Mouse (Mus musculus) layer of hippocampus, adult 9-11 months (tissue): ENCODE results near the gene Gart.
A peak's percentile ranks its signal among the peaks of the same experiment; 100 is the strongest.

Experiments used
- DNase-seq: peaks from one replicate; pipeline ENCODE4 v3.0.0; 2022

The Gart gene

GRCm38 (mm10) chr16:91646681-91647419, at the start of gene Gart:
Gene Gart, minus strand, starts transcription at chr16:91646952.
- DNase-seq: peak; percentile 94

GRCm38 (mm10) chr16:91695108-91695755, 48.5 kb upstream of the Gart start:
- DNase-seq: no peak

GRCm38 (mm10) chr16:91694455-91695084, 47.8 kb upstream of the Gart start:
- DNase-seq: peak; percentile 63

- no peak for DNase-seq
Observed at GRCm38 (mm10) chr16:91689791-91690190, 43.0 kb upstream of the Gart start.

GRCm38 (mm10) chr16:91688619-91689334, 42.0 kb upstream of the Gart start, which contains the start of gene Donson:
Gene Donson, minus strand, starts transcription at chr16:91688770.
- peak; percentile 93 for DNase-seq

GRCm38 (mm10) chr16:91688023-91688618, 41.4 kb upstream of the Gart start:
- no peak for DNase-seq

- no peak for DNase-seq
Observed at GRCm38 (mm10) chr16:91686369-91686768, 39.6 kb upstream of the Gart start.

- DNase-seq: no peak
Observed at GRCm38 (mm10) chr16:91685526-91685925, 38.8 kb upstream of the Gart start.

- DNase-seq: no peak
Observed at GRCm38 (mm10) chr16:91680656-91681055, 33.9 kb upstream of the Gart start.

GRCm38 (mm10) chr16:91678147-91678911, 31.6 kb upstream of the Gart start:
- no peak for DNase-seq

- DNase-seq: no peak
Observed at GRCm38 (mm10) chr16:91674500-91674899, 27.7 kb upstream of the Gart start.

GRCm38 (mm10) chr16:91663795-91664194, 17.0 kb upstream of the Gart start:
- no peak for DNase-seq

- DNase-seq: no peak
Observed at GRCm38 (mm10) chr16:91662336-91662735, 15.6 kb upstream of the Gart start.

GRCm38 (mm10) chr16:91661397-91661796, 14.6 kb upstream of the Gart start:
- DNase-seq: no peak

GRCm38 (mm10) chr16:91659798-91660197, 13.0 kb upstream of the Gart start:
- DNase-seq: no peak

GRCm38 (mm10) chr16:91658471-91658870, 11.7 kb upstream of the Gart start:
- no peak for DNase-seq

- DNase-seq: no peak
Observed at GRCm38 (mm10) chr16:91657285-91657684, 10.5 kb upstream of the Gart start.

GRCm38 (mm10) chr16:91655285-91655684, 8.5 kb upstream of the Gart start:
- no peak for DNase-seq

GRCm38 (mm10) chr16:91652191-91652590, 5.4 kb upstream of the Gart start:
- no peak for DNase-seq

- DNase-seq: no peak
Observed at GRCm38 (mm10) chr16:91649781-91650180, 3.0 kb upstream of the Gart start.

GRCm38 (mm10) chr16:91649246-91649645, 2.5 kb upstream of the Gart start:
- DNase-seq: no peak

GRCm38 (mm10) chr16:91648220-91648550, 1.4 kb upstream of the Gart start:
- peak; percentile 47 for DNase-seq
